Mouse (Mus musculus): Measurements from ENCODE around the gene Dclre1a. TPM values are rescaled to one million over a fixed set of nuclear protein-coding genes. Genes with fewer than 3 reads are reported as not detected.

The Dclre1a gene
- total and polyA plus RNA-seq, 2 experiments from 2014 or later = 7.5 to 13.2 TPM

- WGBS = 88% methylated on average over 3 of the region's 3 CpGs
- Histone ChIP-seq H3K9me3 (ENCODE audit: low read length) (no peaks in the 10 kb centered on the region), H3K36me3 (ENCODE audit: insufficient read depth, low read length) (peaks cover 4% of the 10 kb centered on the region), H3K4me3 (ENCODE audit: low read depth, low read length) (no peak overlapping the region), H3K27me3 (ENCODE audit: insufficient read depth, low read length) (no peaks in the 10 kb centered on the region), H3K9ac (replicated peaks; ENCODE audit: low read length, poor library complexity, severe bottlenecking) (no peak overlapping the region), H3K4me2 (ENCODE audit: low read depth, low read length, poor library complexity, severe bottlenecking) (no peak overlapping the region), H3K4me1 (ENCODE audit: insufficient read depth, low read length) (no peaks in the 10 kb centered on the region), H3K27ac (ENCODE audit: low read depth, low read length) (no peak overlapping the region)
- ATAC-seq (ENCODE audit: low FRiP score) = no peak
- TF ChIP-seq CTCF (IDR thresholded peaks at IDR 0.05) = no peak
- DNase-seq (ENCODE audit: low spot score) = no peak
Observed at GRCm38 (mm10) chr19:56563469-56563868, 15.4 kb upstream of the Dclre1a start.

DNA sequence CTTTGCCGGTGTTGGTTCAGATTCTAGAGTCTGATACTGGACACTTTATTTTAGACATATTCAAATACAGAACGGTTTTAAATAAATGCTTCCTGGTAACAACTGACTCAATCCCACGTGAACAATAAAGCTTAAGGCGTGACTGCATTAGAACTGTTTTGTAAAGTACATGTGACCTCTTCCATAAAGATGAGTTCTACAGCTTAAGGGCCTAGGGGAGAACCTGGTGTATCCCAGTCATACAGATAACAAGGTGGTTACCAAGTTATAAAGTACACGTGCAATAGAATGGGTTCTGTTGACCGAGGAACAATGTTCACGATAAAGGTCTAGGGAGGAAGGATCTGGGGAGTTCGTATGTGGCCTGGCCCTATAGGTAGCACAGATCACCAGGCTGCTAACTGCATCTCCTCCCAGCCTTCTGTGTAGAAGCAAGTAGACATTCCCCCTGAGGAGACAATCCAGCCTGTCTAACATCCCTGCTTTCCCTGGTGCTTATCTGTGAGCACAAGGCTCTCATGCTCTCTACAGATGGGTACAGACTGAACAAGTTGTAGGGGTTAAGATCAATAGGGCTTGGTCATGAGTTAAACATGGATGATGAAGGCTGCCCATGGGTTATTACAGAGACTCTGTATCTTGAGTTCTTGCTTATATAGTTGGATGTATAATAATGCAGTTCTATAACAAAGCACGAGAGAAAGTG lies 14.6 kb upstream of the Dclre1a start:
- no peaks in the 10 kb centered on the region for H3K4me1 ChIP-seq (ENCODE audit: insufficient read depth, low read length)
- no peak overlapping the region for H3K4me3 ChIP-seq (ENCODE audit: low read depth, low read length)
- WGBS = 87% methylated on average over 9 of the region's 9 CpGs
- H3K27ac ChIP-seq (ENCODE audit: low read depth, low read length) = no peak overlapping the region
- H3K4me2 ChIP-seq (ENCODE audit: low read depth, low read length, poor library complexity, severe bottlenecking) = no peak overlapping the region
- no peak overlapping the region for H3K9ac ChIP-seq (replicated peaks; ENCODE audit: low read length, poor library complexity, severe bottlenecking)
- no peak for TF ChIP-seq CTCF (IDR thresholded peaks at IDR 0.05)
- no peaks in the 10 kb centered on the region for H3K27me3 ChIP-seq (ENCODE audit: insufficient read depth, low read length)
- no peak for ATAC-seq (ENCODE audit: low FRiP score)
- DNase-seq (ENCODE audit: low spot score) = no peak
- no peaks in the 10 kb centered on the region for H3K9me3 ChIP-seq (ENCODE audit: low read length)
- H3K36me3 ChIP-seq (ENCODE audit: insufficient read depth, low read length) = peaks cover 5% of the 10 kb centered on the region

- Histone ChIP-seq H3K4me1 (ENCODE audit: insufficient read depth, low read length) (no peaks in the 10 kb centered on the region), H3K36me3 (ENCODE audit: insufficient read depth, low read length) (peaks cover 20% of the 10 kb centered on the region), H3K9ac (replicated peaks; ENCODE audit: low read length, poor library complexity, severe bottlenecking) (no peak overlapping the region), H3K27me3 (ENCODE audit: insufficient read depth, low read length) (no peaks in the 10 kb centered on the region), H3K4me3 (ENCODE audit: low read depth, low read length) (no peak overlapping the region), H3K4me2 (ENCODE audit: low read depth, low read length, poor library complexity, severe bottlenecking) (no peak overlapping the region), H3K27ac (ENCODE audit: low read depth, low read length) (no peak overlapping the region), H3K9me3 (ENCODE audit: low read length) (no peaks in the 10 kb centered on the region)
- 83% methylated on average over 5 of the region's 5 CpGs for WGBS
- DNase-seq (ENCODE audit: low spot score) (no peak), ATAC-seq (ENCODE audit: low FRiP score) (no peak)
- no peak for TF ChIP-seq CTCF (IDR thresholded peaks at IDR 0.05)
Observed at GRCm38 (mm10) chr19:56555972-56556371, 8.0 kb upstream of the Dclre1a start.

DNA sequence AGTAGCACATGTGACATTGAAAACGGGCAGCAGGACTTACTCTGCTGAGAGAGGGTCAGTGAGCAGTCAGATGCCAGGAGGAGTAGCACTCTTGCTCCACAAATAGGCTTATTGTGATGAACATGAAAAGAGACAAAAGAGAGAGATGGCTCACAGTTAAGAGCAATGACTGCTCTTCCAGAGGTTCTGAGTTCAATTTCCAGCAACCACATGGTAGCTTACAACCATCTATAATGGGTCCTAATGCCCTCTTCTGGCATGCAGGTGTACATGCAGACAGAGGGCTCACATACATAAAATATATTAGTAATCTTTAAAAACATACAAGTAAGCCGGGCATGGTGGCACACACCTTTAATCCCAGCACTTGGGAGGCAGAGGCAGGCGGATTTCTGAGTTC lies 5.2 kb upstream of the Dclre1a start:
- WGBS = 95% methylated on average over 3 of the region's 3 CpGs
- H3K36me3 ChIP-seq (ENCODE audit: insufficient read depth, low read length) = peaks cover 15% of the 10 kb centered on the region; the same call in 1 of the 2 replicates

GRCm38 (mm10) chr19:56549033-56549680 lies 1.1 kb upstream of the Dclre1a start:
- Histone ChIP-seq H3K4me3 (ENCODE audit: low read depth, low read length) (peak overlapping the region; percentile 78), H3K27me3 (ENCODE audit: insufficient read depth, low read length) (no peaks in the 10 kb centered on the region), H3K27ac (ENCODE audit: low read depth, low read length) (peak overlapping the region; percentile 83), H3K4me1 (ENCODE audit: insufficient read depth, low read length) (peaks cover 4% of the 10 kb centered on the region), H3K36me3 (ENCODE audit: insufficient read depth, low read length) (peaks cover 13% of the 10 kb centered on the region; the same call in 1 of the 2 replicates), H3K4me2 (ENCODE audit: low read depth, low read length, poor library complexity, severe bottlenecking) (peak overlapping the region; percentile 65), H3K9me3 (ENCODE audit: low read length) (no peaks in the 10 kb centered on the region), H3K9ac (replicated peaks; ENCODE audit: low read length, poor library complexity, severe bottlenecking) (peak overlapping the region; percentile 92)
- ATAC-seq (ENCODE audit: low FRiP score) (no peak), DNase-seq (ENCODE audit: low spot score) (no peak)
- WGBS = 26% methylated on average over 18 of the region's 18 CpGs
- TF ChIP-seq CTCF (IDR thresholded peaks at IDR 0.05) = no peak

More for the DNA sequence above, 5.2 kb upstream of the Dclre1a start:
- Histone ChIP-seq H3K4me3 (ENCODE audit: low read depth, low read length) (no peak overlapping the region), H3K27me3 (ENCODE audit: insufficient read depth, low read length) (no peaks in the 10 kb centered on the region), H3K4me2 (ENCODE audit: low read depth, low read length, poor library complexity, severe bottlenecking) (no peak overlapping the region), H3K27ac (ENCODE audit: low read depth, low read length) (no peak overlapping the region), H3K9ac (replicated peaks; ENCODE audit: low read length, poor library complexity, severe bottlenecking) (no peak overlapping the region), H3K4me1 (ENCODE audit: insufficient read depth, low read length) (peaks cover 4% of the 10 kb centered on the region; the same call in 1 of the 2 replicates), H3K9me3 (ENCODE audit: low read length) (no peaks in the 10 kb centered on the region)
- ATAC-seq (ENCODE audit: low FRiP score) (no peak), DNase-seq (ENCODE audit: low spot score) (no peak)
- peak; percentile 5; the same call in 1 of the 2 replicates for TF ChIP-seq CTCF (IDR thresholded peaks at IDR 0.05)

All from midbrain, postnatal 0 days (tissue).